In genomic region chr2:72898094-72898781, GRCm38 (mm10) we compare ENCODE assay signal across 17 mouse cellular contexts.
A peak's percentile ranks its signal among the peaks of the same experiment; 100 is the strongest.
DNase-seq lines count a peak whose midpoint lies in the region; ATAC-seq and TF ChIP-seq lines count a peak whose summit lies in the region.
"Had no signal": no experiment of that assay in that cellular context is flagged by ENCODE, and none has a peak within 500 bp of the region (broad histone marks: within the 10 kb centered on the region; RNA-seq: fewer than 3 reads in every experiment).

No protein-coding gene starts in this region.

- no peak for ATAC-seq in hindbrain, embryonic 16.5 days
- no peak for ATAC-seq in midbrain, embryonic 15.5 days (replicated peaks)
- ATAC-seq: CD4-positive, CD25-positive, alpha-beta regulatory T cell, adult 4 months; Patski had no signal

- H3K9ac ChIP-seq in ES-E14 (ENCODE audit: insufficient read depth, low read depth, low read length, poor library complexity, severe bottlenecking): no peak overlapping the region
- no peak overlapping the region for H3K9ac ChIP-seq in hindbrain, embryonic 16.5 days (ENCODE audit: low read depth, low read length)
- H3K9ac ChIP-seq in midbrain, embryonic 15.5 days: no peak overlapping the region
- H3K9ac ChIP-seq: hindbrain, embryonic 12.5 days; liver, embryonic 13.5 days had no signal

- no peaks in the 10 kb centered on the region for H3K4me1 ChIP-seq in ES-E14 (ENCODE audit: control insufficient read depth in 2 of 2, insufficient read depth in 2 of 2, low read length in 2 of 2, poor library complexity in 1 of 2)
- no peaks in the 10 kb centered on the region for H3K4me1 ChIP-seq in hindbrain, embryonic 16.5 days (ENCODE audit: control insufficient read depth, insufficient read depth, low read depth, low read length)
- no peaks in the 10 kb centered on the region for H3K4me1 ChIP-seq in midbrain, embryonic 15.5 days
- H3K4me1 ChIP-seq: hindbrain, embryonic 12.5 days; liver, embryonic 13.5 days; midbrain, embryonic 10.5 days had no signal

- WGBS in hindbrain, embryonic 16.5 days: 69% methylated on average over 3 of the region's 3 CpGs
- WGBS in midbrain, embryonic 15.5 days: 89% methylated on average over 3 of the region's 3 CpGs

- H3K4me3 ChIP-seq in ES-E14 (ENCODE audit: insufficient read depth in 1 of 2, low read depth in 1 of 2, low read length in 2 of 2, poor library complexity in 1 of 2, severe bottlenecking in 1 of 2): no peak overlapping the region
- H3K4me3 ChIP-seq in hindbrain, embryonic 16.5 days (ENCODE audit: low read length): no peak overlapping the region
- H3K4me3 ChIP-seq in midbrain, embryonic 15.5 days: no peak overlapping the region
- H3K4me3 ChIP-seq: hindbrain, embryonic 12.5 days; liver, embryonic 13.5 days; midbrain, embryonic 10.5 days had no signal

- 0 out of 2 replicates have a peak, but pooled peaks cover 2% of the 10 kb centered on the region for H3K9me3 ChIP-seq in ES-E14 (ENCODE audit: control insufficient read depth, insufficient read depth, low read depth, low read length)
- peaks cover 5% of the 10 kb centered on the region; the same call in 1 of the 2 replicates for H3K9me3 ChIP-seq in hindbrain, embryonic 16.5 days (ENCODE audit: control insufficient read depth, low read length)
- peaks cover 4% of the 10 kb centered on the region; the same call in 1 of the 2 replicates for H3K9me3 ChIP-seq in midbrain, embryonic 15.5 days
- H3K9me3 ChIP-seq: liver, embryonic 13.5 days had no signal

- no peaks in the 10 kb centered on the region for H3K27me3 ChIP-seq in hindbrain, embryonic 16.5 days (replicated peaks; ENCODE audit: control insufficient read depth, insufficient read depth, low read length)
- no peaks in the 10 kb centered on the region for H3K27me3 ChIP-seq in midbrain, embryonic 15.5 days (replicated peaks)
- H3K27me3 ChIP-seq: hindbrain, embryonic 12.5 days; liver, embryonic 13.5 days; Patski had no signal

- no peak overlapping the region for H3K4me2 ChIP-seq in hindbrain, embryonic 16.5 days (ENCODE audit: low read length)
- H3K4me2 ChIP-seq in midbrain, embryonic 15.5 days: no peak overlapping the region
- H3K4me2 ChIP-seq: hindbrain, embryonic 12.5 days; liver, embryonic 13.5 days had no signal

- in situ Hi-C loops in ES-E14 (cut with MboI; ENCODE audit: low sequenced_read_pairs in 2 of 2, unreplicated experiment in 2 of 2): no loop called here

- H3K27ac ChIP-seq in ES-E14 (ENCODE audit: insufficient read depth, low read depth, low read length, poor library complexity, severe bottlenecking): 0 out of 2 replicates have a peak overlapping the region, but pooled peaks have one; percentile 22
- no peak overlapping the region for H3K27ac ChIP-seq in hindbrain, embryonic 16.5 days (ENCODE audit: low read depth, low read length)
- H3K27ac ChIP-seq in midbrain, embryonic 15.5 days: no peak overlapping the region
- H3K27ac ChIP-seq: hindbrain, embryonic 12.5 days; liver, embryonic 13.5 days; midbrain, embryonic 10.5 days had no signal

- intact Hi-C loops in heart, postnatal 25 days (cut with DNase I): no loop called here
- intact Hi-C loops in heart, postnatal 36 days (cut with DNase I): no loop called here

- DNase-seq in heart, adult 8-10 months (ENCODE audit: low spot score): peak; percentile 49
- no peak for DNase-seq in heart, postnatal 25 days (ENCODE audit: low spot score)
- no peak for DNase-seq in ES-E14 (ENCODE audit: low read depth, low spot score)
- DNase-seq in adrenal gland, postnatal 25 days: peak; percentile 42
- peak; percentile 50 to 52 for DNase-seq in heart, postnatal 36 days
- DNase-seq: cerebellum, adult 18-20 months; kidney, adult 8-10 months; left cerebral cortex, postnatal 4 days; liver, embryonic 13.5 days; right cerebral cortex, postnatal 25 days; thymus, postnatal 36 days had no signal

- H3K36me3 ChIP-seq in ES-E14 (ENCODE audit: control insufficient read depth, insufficient read depth, low read length, poor library complexity, severe bottlenecking): no peaks in the 10 kb centered on the region
- no peaks in the 10 kb centered on the region for H3K36me3 ChIP-seq in hindbrain, embryonic 16.5 days (ENCODE audit: control insufficient read depth, insufficient read depth, low read length)
- H3K36me3 ChIP-seq in midbrain, embryonic 15.5 days (replicated peaks): no peaks in the 10 kb centered on the region
- H3K36me3 ChIP-seq: hindbrain, embryonic 12.5 days; liver, embryonic 13.5 days; midbrain, embryonic 10.5 days had no signal

TF ChIP-seq in ES-E14, 5 proteins besides CTCF, POLR2A, EP300 and RAD21:
- TF ChIP-seq HCFC1 (IDR thresholded peaks at IDR 0.05; ENCODE audit: borderline replicate concordance, insufficient read depth, low read length) (no peak), CHD2 (IDR thresholded peaks at IDR 0.05; ENCODE audit: low read depth, low read length) (no peak), ZC3H11A (IDR thresholded peaks at IDR 0.05; ENCODE audit: borderline replicate concordance, low read depth, low read length) (no peak)

Comparison
In these comparisons a context has a peak if more than half of its experiments do, and no peak if none do; other contexts are left out.
1. DNase-seq: peak in heart, adult 8-10 months (single experiment), adrenal gland, postnatal 25 days (single experiment) and heart, postnatal 36 days (2 of 2); none in heart, postnatal 25 days (single experiment) and ES-E14 (single experiment).